Mouse (Mus musculus): ENCODE measurements around the gene Adamts5.

Gene Adamts5

GRCm38 (mm10) chr16:85901581-85901910, at the start of gene Adamts5:
Gene Adamts5, minus strand, starts transcription at chr16:85901828.
- no peak for ATAC-seq (ENCODE audit: insufficient number of reproducible peaks, low FRiP score, low TSS enrichment)

- no peak for ATAC-seq (ENCODE audit: insufficient number of reproducible peaks, low FRiP score, low TSS enrichment)
Measured at GRCm38 (mm10) chr16:85950356-85950755, 48.7 kb upstream of the Adamts5 start.

GRCm38 (mm10) chr16:85926004-85926403, 24.4 kb upstream of the Adamts5 start:
- no peak for ATAC-seq (ENCODE audit: insufficient number of reproducible peaks, low FRiP score, low TSS enrichment)

- ATAC-seq (ENCODE audit: insufficient number of reproducible peaks, low FRiP score, low TSS enrichment): no peak
Measured at GRCm38 (mm10) chr16:85922454-85922853, 20.8 kb upstream of the Adamts5 start.

DNA sequence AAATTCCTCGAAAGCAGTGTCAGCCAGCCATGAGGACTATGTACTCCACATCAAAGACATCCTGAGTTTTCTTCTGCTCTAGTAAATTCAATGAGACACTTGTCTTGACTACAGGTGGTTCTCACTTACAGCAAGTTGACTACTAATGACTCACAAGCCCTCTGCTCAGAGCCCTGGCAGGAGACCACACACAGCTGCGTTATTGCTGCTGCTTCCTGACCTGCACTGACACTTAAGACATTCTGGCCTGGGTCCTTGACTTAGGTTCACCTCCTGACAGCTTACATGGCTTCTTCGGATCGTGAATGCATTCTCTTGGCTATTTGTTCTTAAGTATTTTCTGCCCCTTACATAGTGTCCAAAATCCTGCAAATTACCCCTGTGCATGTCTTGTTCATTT, 18.5 kb upstream of the Adamts5 start:
- no peak for ATAC-seq (ENCODE audit: insufficient number of reproducible peaks, low FRiP score, low TSS enrichment)

GRCm38 (mm10) chr16:85900702-85901580, 687 bp downstream of the Adamts5 start:
- peak; percentile 65 for ATAC-seq (ENCODE audit: insufficient number of reproducible peaks, low FRiP score, low TSS enrichment)

GRCm38 (mm10) chr16:85899790-85900587, 1.6 kb downstream of the Adamts5 start:
- ATAC-seq (ENCODE audit: insufficient number of reproducible peaks, low FRiP score, low TSS enrichment): peak; percentile 7

DNA sequence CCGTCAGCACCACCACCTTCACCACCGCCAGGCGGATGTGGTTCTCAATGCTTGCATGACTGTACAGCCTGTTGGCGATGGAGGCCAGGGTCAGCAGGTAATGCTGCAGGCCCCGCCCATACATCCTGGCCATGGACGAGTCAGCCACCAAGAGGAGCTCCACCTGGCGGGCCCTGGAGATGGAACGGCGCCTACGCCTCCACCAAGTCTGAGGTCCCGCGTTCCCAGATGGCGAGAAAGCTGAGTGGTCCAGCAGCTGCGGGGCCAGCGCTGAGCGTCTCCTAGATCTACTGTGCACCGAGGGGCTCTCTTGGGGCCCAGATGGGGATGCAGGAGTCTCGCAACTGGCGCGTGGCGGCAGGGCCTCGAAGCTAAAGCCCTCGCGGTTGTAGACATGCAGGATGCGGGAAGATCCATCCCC, 2.3 kb downstream of the Adamts5 start:
- ATAC-seq (ENCODE audit: insufficient number of reproducible peaks, low FRiP score, low TSS enrichment): no peak; the same call in 1 of the 2 replicates

DNA sequence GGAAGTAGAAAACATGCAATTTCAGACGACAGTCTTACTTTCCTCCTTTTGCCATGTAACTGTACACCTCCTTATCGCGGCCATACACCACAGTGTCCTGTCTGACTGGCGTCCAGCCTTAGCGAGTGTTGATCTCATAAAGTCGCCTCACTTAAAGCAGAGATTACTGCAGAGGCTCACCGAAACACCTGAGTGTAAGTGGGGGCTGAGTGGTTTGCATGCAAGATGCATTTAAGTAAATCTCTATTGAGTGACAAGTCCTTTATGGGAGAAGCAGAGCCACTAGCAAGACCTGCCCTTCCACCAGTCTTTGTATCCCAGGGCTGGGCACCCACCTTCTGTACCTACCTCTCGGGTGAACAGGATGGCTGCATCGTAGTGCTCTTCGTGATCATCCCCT, 2.8 kb downstream of the Adamts5 start:
- ATAC-seq (ENCODE audit: insufficient number of reproducible peaks, low FRiP score, low TSS enrichment): no peak

GRCm38 (mm10) chr16:85898391-85898790, 3.2 kb downstream of the Adamts5 start:
- no peak for ATAC-seq (ENCODE audit: insufficient number of reproducible peaks, low FRiP score, low TSS enrichment)

DNA sequence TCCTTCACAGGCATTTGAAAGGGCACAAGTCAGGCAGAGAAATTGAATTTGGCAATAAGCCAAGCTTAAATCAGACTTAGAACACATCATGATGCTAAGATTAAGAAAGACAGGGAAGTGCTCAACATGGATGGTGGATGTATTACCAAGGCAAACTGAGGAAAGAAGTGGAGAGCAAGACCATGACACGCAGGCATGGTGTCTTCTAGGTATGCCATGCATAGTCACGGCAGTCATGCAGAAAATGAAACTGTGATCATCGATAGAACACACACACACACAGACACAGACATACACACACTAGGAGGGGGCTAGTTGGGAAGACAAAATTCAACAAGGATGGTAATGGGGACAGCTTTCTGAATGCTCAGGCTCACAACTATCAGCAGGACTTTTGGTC, 3.8 kb downstream of the Adamts5 start:
- no peak for ATAC-seq (ENCODE audit: insufficient number of reproducible peaks, low FRiP score, low TSS enrichment)

- ATAC-seq (ENCODE audit: insufficient number of reproducible peaks, low FRiP score, low TSS enrichment): no peak
Measured at GRCm38 (mm10) chr16:85895948-85896347, 5.7 kb downstream of the Adamts5 start.

DNA sequence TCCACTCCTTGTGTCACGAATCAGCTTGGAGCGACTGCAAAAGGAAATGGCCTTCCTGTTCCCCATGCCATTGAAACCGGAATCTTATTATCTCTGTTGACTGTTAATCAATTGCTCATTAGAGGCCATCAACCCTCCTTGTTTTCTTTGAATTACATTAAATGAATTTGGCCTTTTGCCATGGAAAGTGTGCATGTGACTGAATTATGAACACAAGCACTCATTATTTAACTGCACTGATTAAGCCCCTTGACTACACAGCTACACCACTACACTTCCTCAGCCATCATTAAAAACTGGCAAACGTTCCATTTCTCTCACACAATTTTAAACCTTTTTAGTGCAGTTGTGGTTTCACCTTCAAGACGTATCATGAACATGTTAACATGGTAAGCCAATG, 11.8 kb downstream of the Adamts5 start:
- no peak for ATAC-seq (ENCODE audit: insufficient number of reproducible peaks, low FRiP score, low TSS enrichment)

- no peak for ATAC-seq (ENCODE audit: insufficient number of reproducible peaks, low FRiP score, low TSS enrichment)
Measured at GRCm38 (mm10) chr16:85887289-85888051, 14.2 kb downstream of the Adamts5 start.

DNA sequence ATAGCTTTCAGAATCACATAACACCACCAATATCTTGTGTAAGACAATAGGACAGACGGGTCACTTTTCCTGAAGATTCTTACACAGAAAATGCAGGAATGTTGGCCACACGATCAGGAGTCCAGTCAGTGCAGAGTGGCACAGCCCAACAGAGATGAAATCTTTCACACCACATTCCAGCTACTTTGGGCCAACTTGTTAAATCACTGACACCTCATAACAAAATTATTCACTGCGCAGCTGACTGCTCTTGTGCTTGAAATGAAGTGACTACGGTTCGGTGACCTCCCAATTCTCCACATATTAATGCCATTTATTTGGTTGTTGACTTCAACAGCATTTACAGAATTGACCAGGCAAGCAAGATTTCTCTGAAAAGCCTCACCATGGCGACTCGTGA, 22.6 kb downstream of the Adamts5 start:
- no peak for ATAC-seq (ENCODE audit: insufficient number of reproducible peaks, low FRiP score, low TSS enrichment)

GRCm38 (mm10) chr16:85874141-85874540, 27.5 kb downstream of the Adamts5 start:
- ATAC-seq (ENCODE audit: insufficient number of reproducible peaks, low FRiP score, low TSS enrichment): no peak

DNA sequence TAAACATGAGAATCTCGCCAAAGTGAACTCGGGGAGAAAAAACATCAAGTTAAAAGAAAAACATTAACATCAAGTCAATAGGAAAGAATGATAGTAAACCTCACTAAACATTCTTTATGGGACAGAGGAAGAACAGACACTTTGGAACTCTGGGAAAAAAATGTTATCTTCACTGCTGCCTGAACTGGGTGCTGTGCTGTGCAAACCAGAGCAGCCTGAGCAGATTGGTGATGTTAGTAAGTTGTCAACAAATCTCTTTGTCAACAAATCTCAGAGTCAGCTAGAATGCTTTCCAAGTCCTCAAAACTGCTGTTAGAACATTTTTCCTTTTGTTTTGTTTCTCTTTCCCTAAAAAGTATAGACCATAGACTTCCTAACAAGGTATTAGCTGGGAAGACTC, 29.7 kb downstream of the Adamts5 start:
- ATAC-seq (ENCODE audit: insufficient number of reproducible peaks, low FRiP score, low TSS enrichment): no peak

GRCm38 (mm10) chr16:85871248-85871647, 30.4 kb downstream of the Adamts5 start:
- ATAC-seq (ENCODE audit: insufficient number of reproducible peaks, low FRiP score, low TSS enrichment): no peak

GRCm38 (mm10) chr16:85864691-85865389, 36.8 kb downstream of the Adamts5 start:
- ATAC-seq (ENCODE audit: insufficient number of reproducible peaks, low FRiP score, low TSS enrichment): no peak

DNA sequence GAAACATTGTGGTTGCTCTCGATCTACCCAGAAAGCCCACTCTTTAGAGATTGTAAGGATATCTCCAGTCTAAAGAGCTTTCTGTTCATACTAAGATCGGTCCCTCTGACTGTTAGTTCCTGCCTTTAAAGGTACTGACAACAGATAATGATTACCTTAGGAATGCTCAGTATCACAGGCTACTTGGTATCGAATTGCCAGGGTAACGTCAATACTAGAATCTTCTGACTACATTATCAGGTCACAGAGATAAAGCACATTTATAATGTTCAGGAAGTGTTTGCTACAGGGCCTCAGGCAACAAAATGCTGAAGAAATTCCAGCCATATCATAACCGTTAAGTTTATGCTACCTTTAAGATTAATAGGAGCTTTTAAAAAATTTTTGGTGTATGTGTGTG, 47.1 kb downstream of the Adamts5 start:
- ATAC-seq (ENCODE audit: insufficient number of reproducible peaks, low FRiP score, low TSS enrichment): no peak

All from cerebellum, adult (tissue).